Mouse (Mus musculus): ENCODE data around the gene Atp11a. TPM values are rescaled to one million over a fixed set of nuclear protein-coding genes. Genes with fewer than 3 reads are reported as not detected.

Atp11a gene
- total and polyA plus RNA-seq, 3 experiments, result 0.12 to 0.27 (median 0.21) TPM

DNA sequence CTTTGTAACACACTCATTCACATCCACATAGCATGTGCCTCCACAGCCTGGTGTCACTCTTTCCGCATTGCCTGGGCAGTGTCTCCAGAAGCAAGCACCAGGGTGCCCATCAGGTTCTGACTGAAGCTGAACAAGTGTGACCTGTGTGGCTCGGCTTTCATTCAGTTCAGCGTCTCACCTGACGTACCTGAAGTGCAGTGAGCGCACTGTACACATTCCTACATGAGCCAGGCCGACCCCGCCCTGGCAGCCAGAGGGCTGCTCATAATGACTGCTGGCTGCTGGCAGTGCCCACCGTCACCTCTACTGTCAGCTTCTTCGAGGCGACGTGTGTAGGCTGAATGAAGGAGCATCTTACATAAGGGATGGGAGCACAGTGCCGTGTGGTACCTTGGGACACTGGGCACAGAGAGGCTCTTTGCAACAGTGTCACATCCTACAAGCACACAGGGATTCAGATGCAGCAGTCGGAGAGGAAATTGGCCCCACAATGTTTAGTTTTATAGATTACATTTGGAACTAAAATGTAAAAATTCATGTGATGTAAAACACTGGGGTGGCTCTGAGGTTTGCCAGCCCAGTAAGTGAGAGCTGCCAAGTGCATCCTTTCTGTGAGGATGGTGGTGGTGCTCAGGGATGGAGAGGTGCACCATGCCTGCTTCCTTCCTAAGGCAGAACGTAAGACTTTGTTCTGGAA lies 29.6 kb downstream of the Atp11a start:
- dilution Hi-C loops (cut with MboI; ENCODE audit: extremely low pct_ligation_motif_present, extremely low pct_unique_long_range_greater_than_20kb, low sequenced_read_pairs) (no loop called here), in situ Hi-C loops (cut with MboI; ENCODE audit: low pct_ligation_motif_present, low pct_unique_long_range_greater_than_20kb, low sequenced_read_pairs) (no loop called here)
- Histone ChIP-seq H3K79me2 (replicated peaks; ENCODE audit: control insufficient read depth, extremely low read depth, insufficient read depth, poor library complexity, severe bottlenecking) (no peaks in the 10 kb centered on the region), H3K4me1 (ENCODE audit: control insufficient read depth in 1 of 2, insufficient read depth in 2 of 2) (0 out of 4 replicates have a peak, but pooled peaks cover 0 to 2% of the 10 kb centered on the region in 2 experiments), H3K36me3 (replicated peaks in 1 of 2; ENCODE audit: control insufficient read depth in 1 of 2, insufficient read depth in 1 of 2, low read length in 1 of 2) (no peaks in the 10 kb centered on the region), H3K4me3 (replicated peaks in 1 of 3; ENCODE audit: low read depth in 2 of 3, low read length in 2 of 3, poor library complexity in 1 of 3) (no peak overlapping the region), H3K4me2 (ENCODE audit: insufficient read depth, low read depth, poor library complexity, severe bottlenecking) (no peak overlapping the region), H3K9ac (ENCODE audit: insufficient read depth, low read depth) (no peak overlapping the region), H3K9me3 (replicated peaks; ENCODE audit: low read length) (no peaks in the 10 kb centered on the region), H3K27me3 (replicated peaks) (peaks cover 89% of the 10 kb centered on the region), H3K27ac (ENCODE audit: insufficient read depth, low read depth) (no peak overlapping the region)
- DNase-seq (ENCODE audit: extremely low read depth), result no peak
- TF ChIP-seq ZMIZ1 (IDR thresholded peaks at IDR 0.05; ENCODE audit: low read depth, low read length) (no peak), ELF1 (IDR thresholded peaks at IDR 0.05; ENCODE audit: low read depth, low read length) (no peak), JUND (conservative IDR thresholded peaks at IDR 0.05; ENCODE audit: low read depth, low read length) (no peak), CTCF (conservative IDR thresholded peaks at IDR 0.05 in 1 of 2, IDR thresholded peaks at IDR 0.05 in 1 of 2; ENCODE audit: low read depth in 2 of 2, low read length in 2 of 2) (no peak), ZKSCAN1 (IDR thresholded peaks at IDR 0.05; ENCODE audit: borderline replicate concordance, low read depth, low read length) (no peak), MAZ (IDR thresholded peaks at IDR 0.05; ENCODE audit: low read depth, low read length) (no peak), ZNF384 (IDR thresholded peaks at IDR 0.05; ENCODE audit: low read depth, low read length) (no peak), MEF2A (IDR thresholded peaks at IDR 0.05; ENCODE audit: borderline replicate concordance, low read depth, low read length) (no peak), MYC (IDR thresholded peaks at IDR 0.05; ENCODE audit: low read depth, low read length) (no peak), HCFC1 (IDR thresholded peaks at IDR 0.05; ENCODE audit: low read depth, low read length) (no peak), BHLHE40 (IDR thresholded peaks at IDR 0.05; ENCODE audit: low read depth, low read length) (no peak), PAX5 (IDR thresholded peaks at IDR 0.05; ENCODE audit: low read length) (no peak), RCOR1 (conservative IDR thresholded peaks at IDR 0.05; ENCODE audit: low read depth, low read length) (no peak), POLR2AphosphoS2 (IDR thresholded peaks at IDR 0.05; ENCODE audit: low read depth, low read length) (no peak), IRF4 (IDR thresholded peaks at IDR 0.05; ENCODE audit: low read depth, low read length) (no peak), SMC3 (IDR thresholded peaks at IDR 0.05; ENCODE audit: low read depth, low read length) (no peak), GABPA (IDR thresholded peaks at IDR 0.05; ENCODE audit: insufficient replicate concordance, low read depth, low read length) (no peak), TCF12 (IDR thresholded peaks at IDR 0.05; ENCODE audit: low read depth, low read length) (no peak)

DNA sequence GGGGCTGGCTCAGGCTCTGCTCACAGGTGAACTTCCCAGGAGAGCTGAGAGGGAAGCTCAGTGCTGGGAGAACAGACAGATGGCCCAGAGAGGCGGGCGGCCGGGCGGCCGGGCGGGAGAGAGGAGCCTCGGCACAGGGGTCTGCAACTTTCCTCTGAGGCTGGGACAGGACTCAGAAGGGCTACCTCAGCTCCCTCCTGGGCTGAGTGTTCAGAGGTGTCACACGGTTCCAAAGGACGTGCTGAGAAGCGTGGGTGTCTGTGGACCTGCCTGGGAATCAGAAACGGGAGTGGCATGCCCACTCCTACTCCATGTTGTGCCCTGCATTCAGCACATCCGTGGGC lies 30.1 kb downstream of the Atp11a start:
- no peak overlapping the region for H3K4me2 ChIP-seq (ENCODE audit: insufficient read depth, low read depth, poor library complexity, severe bottlenecking)
- H3K4me3 ChIP-seq (replicated peaks in 1 of 3; ENCODE audit: low read depth in 2 of 3, low read length in 2 of 3, poor library complexity in 1 of 3), result no peak overlapping the region
- no peak for DNase-seq (ENCODE audit: extremely low read depth)
- in situ Hi-C loops (cut with MboI; ENCODE audit: low pct_ligation_motif_present, low pct_unique_long_range_greater_than_20kb, low sequenced_read_pairs), result no loop called here
- peaks cover 89% of the 10 kb centered on the region for H3K27me3 ChIP-seq (replicated peaks)
- H3K27ac ChIP-seq (ENCODE audit: insufficient read depth, low read depth), result no peak overlapping the region
- 0 out of 4 replicates have a peak, but pooled peaks cover 0 to 2% of the 10 kb centered on the region in 2 experiments for H3K4me1 ChIP-seq (ENCODE audit: control insufficient read depth in 1 of 2, insufficient read depth in 2 of 2)
- TF ChIP-seq EP300 (IDR thresholded peaks at IDR 0.05; ENCODE audit: low read length) (no peak), JUN (IDR thresholded peaks at IDR 0.05; ENCODE audit: insufficient read depth, low read depth, low read length) (no peak), RAD21 (IDR thresholded peaks at IDR 0.05; ENCODE audit: low read depth, low read length) (no peak), USF2 (conservative IDR thresholded peaks at IDR 0.05; ENCODE audit: low read depth, low read length) (no peak), CHD2 (IDR thresholded peaks at IDR 0.05; ENCODE audit: low read length) (no peak), PAX5 (IDR thresholded peaks at IDR 0.05; ENCODE audit: low read length) (no peak), ZMIZ1 (IDR thresholded peaks at IDR 0.05; ENCODE audit: low read depth, low read length) (no peak), SMC3 (IDR thresholded peaks at IDR 0.05; ENCODE audit: low read depth, low read length) (no peak), CTCF (conservative IDR thresholded peaks at IDR 0.05 in 1 of 2, IDR thresholded peaks at IDR 0.05 in 1 of 2; ENCODE audit: low read depth in 2 of 2, low read length in 2 of 2) (no peak), E2F4 (IDR thresholded peaks at IDR 0.05; ENCODE audit: insufficient replicate concordance, low read depth, low read length) (no peak)
- no peak overlapping the region for H3K9ac ChIP-seq (ENCODE audit: insufficient read depth, low read depth)
- no peaks in the 10 kb centered on the region for H3K79me2 ChIP-seq (replicated peaks; ENCODE audit: control insufficient read depth, extremely low read depth, insufficient read depth, poor library complexity, severe bottlenecking)
- no peaks in the 10 kb centered on the region for H3K9me3 ChIP-seq (replicated peaks; ENCODE audit: low read length)
- dilution Hi-C loops (cut with MboI; ENCODE audit: extremely low pct_ligation_motif_present, extremely low pct_unique_long_range_greater_than_20kb, low sequenced_read_pairs), result no loop called here
- H3K36me3 ChIP-seq (replicated peaks in 1 of 2; ENCODE audit: control insufficient read depth in 1 of 2, insufficient read depth in 1 of 2, low read length in 1 of 2), result no peaks in the 10 kb centered on the region
